Mouse (Mus musculus): Measurements from ENCODE around the gene Slc25a30.

DNA sequence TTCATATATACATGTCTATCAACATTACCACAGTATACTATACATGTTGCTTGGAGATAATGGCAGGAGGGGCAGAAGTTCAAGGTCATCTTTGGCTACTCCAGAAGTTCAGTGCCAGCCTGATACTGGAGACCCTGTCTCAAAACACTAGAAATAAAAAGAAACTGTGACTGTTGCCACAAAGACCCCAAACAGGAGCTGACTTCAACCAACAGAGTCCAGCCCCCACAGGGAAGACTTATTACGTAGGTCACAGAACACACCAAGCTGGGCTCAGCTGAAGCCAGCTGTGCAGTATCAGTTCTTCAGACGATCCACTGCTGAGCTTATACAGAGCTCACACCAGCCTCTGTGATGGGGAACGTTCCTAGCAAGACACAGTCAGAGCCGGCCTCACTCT, 70.4 kb downstream of the Slc25a30 start:
- no peak for TF ChIP-seq POLR2A (IDR thresholded peaks at IDR 0.05; ENCODE audit: borderline replicate concordance, control insufficient read depth, low read depth, low read length)
- no peak for TF ChIP-seq CTCF (IDR thresholded peaks at IDR 0.05; ENCODE audit: control insufficient read depth, insufficient read depth, low read length)
